Mouse (Mus musculus) heart, postnatal 4 days (tissue): ENCODE results near the gene Trappc5. TPM values are rescaled to one million over a fixed set of nuclear protein-coding genes. Genes with fewer than 3 reads are reported as not detected.

Experiments used
- total RNA-seq, 2 experiments: library from RNA; stranded (reverse); gene quantifications; 2 replicates each; pipeline ENCODE4 v1.2.3; 2021

Gene Trappc5
- total RNA-seq, 2 experiments from 2014 or later = 16.8 to 19.8 TPM

Other genes with a start within 250 kb of the Trappc5 start
- 1 to 10 TPM; 4.1 to 4.5 TPM for gene Pex11g, start 208.6 kb upstream of the Trappc5 start, total RNA-seq
- under 1 TPM in 1 of 2 experiments, not detected in 1; 0.32 TPM for gene Tex45, start 205.4 kb upstream of the Trappc5 start, total RNA-seq
- gene Zfp358, start 183.2 kb upstream of the Trappc5 start, total RNA-seq = 10 to 100 TPM; 24.6 to 26.1 TPM
- 10 to 100 TPM; 26.4 to 29.0 TPM for gene Mcoln1, start 175.8 kb upstream of the Trappc5 start, total RNA-seq
- 10 to 100 TPM; 15.1 to 15.9 TPM for gene Pnpla6, start 160.9 kb upstream of the Trappc5 start, total RNA-seq
- 1 to 10 TPM; 1.1 to 2.2 TPM for gene C330021F23Rik, start 108.3 kb upstream of the Trappc5 start, total RNA-seq
- 1 to 10 TPM; 1.5 to 2.9 TPM for gene Camsap3, start 89.0 kb upstream of the Trappc5 start, total RNA-seq
- gene Xab2, start 55.0 kb upstream of the Trappc5 start, total RNA-seq = 10 to 100 TPM; 20.9 to 21.3 TPM
- 10 to 100 TPM; 72.5 to 77.7 TPM for gene Pet100, start 54.8 kb upstream of the Trappc5 start, total RNA-seq
- gene Pcp2, start 50.8 kb upstream of the Trappc5 start, total RNA-seq = not detected
- gene Stxbp2, start 45.3 kb upstream of the Trappc5 start, total RNA-seq = 10 to 100 TPM; 15.4 to 17.3 TPM
- not detected for gene Retn, start 20.5 kb upstream of the Trappc5 start, total RNA-seq
- under 1 TPM in 1 of 2 experiments, not detected in 1; 0.23 TPM for gene Mcemp1, start 10.5 kb upstream of the Trappc5 start, total RNA-seq
- gene Fcor, start 3.9 kb upstream of the Trappc5 start, total RNA-seq = under 1 TPM; 0.81 to 0.86 TPM
- gene Fcer2a, start 17.9 kb downstream of the Trappc5 start, total RNA-seq = under 1 TPM in 1 of 2 experiments, not detected in 1; 0.18 TPM
- gene Clec4g, start 44.4 kb downstream of the Trappc5 start, total RNA-seq = 1 to 10 TPM in 1 of 2 experiments, under 1 TPM in 1; 0.63 to 1.3 TPM
- gene Cd209a, start 72.7 kb downstream of the Trappc5 start, total RNA-seq = not detected
- gene Cd209e, start 178.0 kb downstream of the Trappc5 start, total RNA-seq = not detected
- not detected for gene Cd209d, start 202.3 kb downstream of the Trappc5 start, total RNA-seq